Mouse (Mus musculus) MEL-GATA-1-ER (cell line): ENCODE measurements around the gene Scgb2b19.
"Not testable (repeated sequence)": the region's sequence is repeated elsewhere in the genome, so short reads cannot be mapped to it uniquely, and the experiment has no call there.

Experiments used
- DNase-seq: peaks from one replicate; pipeline ENCODE4 v3.0.0-alpha.2; 2012; ENCODE audit warnings: low read depth; ENCODE audit errors: extremely low read depth

Scgb2b19 gene

DNA sequence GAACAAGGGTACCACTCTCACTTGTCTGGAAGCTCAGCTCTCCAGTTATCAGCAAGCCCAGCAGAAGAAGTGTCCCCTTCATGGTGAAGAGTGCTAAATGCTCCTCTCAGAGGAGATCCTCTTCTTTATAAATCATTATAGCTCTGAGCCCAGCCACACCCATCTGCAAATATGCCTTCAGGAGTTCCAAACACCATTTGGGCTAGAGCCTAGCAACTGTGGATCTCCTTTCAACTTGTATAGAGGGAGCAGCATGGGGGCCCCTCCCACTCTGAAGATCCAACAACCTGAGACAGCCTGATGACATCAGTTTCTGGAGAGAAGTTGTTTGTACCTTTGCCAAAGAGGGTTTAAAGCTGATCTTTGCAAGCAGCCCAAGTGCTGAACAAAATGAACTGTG, at the start of gene Scgb2b19:
Gene Scgb2b19, minus strand, starts transcription at position 101 of the 400 bp plus-strand sequence.
- not testable (repeated sequence) for DNase-seq

DNA sequence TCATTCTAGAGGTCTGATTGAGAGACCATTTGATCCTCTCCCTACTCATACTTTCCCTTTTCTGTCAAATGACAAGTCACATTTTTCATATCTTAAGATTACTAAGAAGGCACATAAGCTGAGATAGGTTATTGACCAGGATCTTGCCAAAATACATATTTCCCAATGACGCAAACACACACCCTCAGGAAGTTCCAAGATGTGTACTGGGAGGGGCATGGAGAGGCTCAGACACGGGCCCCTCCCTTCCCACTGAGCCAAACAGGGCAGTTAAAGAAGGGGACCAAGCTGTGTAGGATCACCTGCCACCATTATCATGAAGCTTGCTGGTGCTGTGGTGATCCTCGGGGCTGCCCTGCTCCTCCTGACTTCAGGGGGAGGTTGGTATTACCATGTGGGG, 6.9 kb upstream of the Scgb2b19 start, which contains the start of gene Scgb1b19:
Gene Scgb1b19, plus strand, starts transcription at position 301 of the 400 bp plus-strand sequence.
- not testable (repeated sequence) for DNase-seq
